Mouse (Mus musculus): ENCODE results near the gene Fam205a1. TPM values are rescaled to one million over a fixed set of nuclear protein-coding genes. Genes with fewer than 3 reads are reported as not detected.

The Fam205a1 gene
- polyA plus RNA-seq, 1 experiment from 2014 or later = 0.29 TPM

DNA sequence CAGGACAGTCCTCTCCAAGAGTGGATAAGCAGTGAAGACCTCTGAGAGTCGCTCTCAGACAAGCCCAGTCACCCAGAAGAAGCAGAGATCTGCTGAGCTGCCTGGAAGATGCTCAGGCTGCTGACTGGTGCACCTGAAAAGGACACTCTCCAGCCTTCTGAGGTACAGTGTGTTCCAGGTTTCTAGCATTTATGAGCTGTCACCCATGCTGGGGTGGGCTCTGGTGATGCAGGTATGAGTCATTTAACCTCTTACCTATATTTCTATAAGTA is 26.9 kb upstream of the Fam205a1 start:
- no peak for DNase-seq (ENCODE audit: low spot score)
- Histone ChIP-seq H3K27ac (ENCODE audit: low read depth, low read length) (peak overlapping the region; percentile 17; the same call in 1 of the 2 replicates), H3K27me3 (replicated peaks; ENCODE audit: control insufficient read depth, insufficient read depth, low read length) (no peaks in the 10 kb centered on the region), H3K36me3 (ENCODE audit: control insufficient read depth, insufficient read depth, low read length) (no peaks in the 10 kb centered on the region), H3K4me2 (peak overlapping the region; percentile 21), H3K9me3 (ENCODE audit: control insufficient read depth, low read length) (no peaks in the 10 kb centered on the region), H3K9ac (ENCODE audit: low read depth, low read length) (peak overlapping the region; percentile 55), H3K4me3 (ENCODE audit: low read depth, low read length) (peak overlapping the region; percentile 23), H3K4me1 (replicated peaks; ENCODE audit: control insufficient read depth, insufficient read depth, low read length) (peaks cover 9% of the 10 kb centered on the region)
- WGBS = 33% methylated on average over 1 of the region's 1 CpGs
- peak; percentile 54 for ATAC-seq (replicated peaks; ENCODE audit: low FRiP score)

DNA sequence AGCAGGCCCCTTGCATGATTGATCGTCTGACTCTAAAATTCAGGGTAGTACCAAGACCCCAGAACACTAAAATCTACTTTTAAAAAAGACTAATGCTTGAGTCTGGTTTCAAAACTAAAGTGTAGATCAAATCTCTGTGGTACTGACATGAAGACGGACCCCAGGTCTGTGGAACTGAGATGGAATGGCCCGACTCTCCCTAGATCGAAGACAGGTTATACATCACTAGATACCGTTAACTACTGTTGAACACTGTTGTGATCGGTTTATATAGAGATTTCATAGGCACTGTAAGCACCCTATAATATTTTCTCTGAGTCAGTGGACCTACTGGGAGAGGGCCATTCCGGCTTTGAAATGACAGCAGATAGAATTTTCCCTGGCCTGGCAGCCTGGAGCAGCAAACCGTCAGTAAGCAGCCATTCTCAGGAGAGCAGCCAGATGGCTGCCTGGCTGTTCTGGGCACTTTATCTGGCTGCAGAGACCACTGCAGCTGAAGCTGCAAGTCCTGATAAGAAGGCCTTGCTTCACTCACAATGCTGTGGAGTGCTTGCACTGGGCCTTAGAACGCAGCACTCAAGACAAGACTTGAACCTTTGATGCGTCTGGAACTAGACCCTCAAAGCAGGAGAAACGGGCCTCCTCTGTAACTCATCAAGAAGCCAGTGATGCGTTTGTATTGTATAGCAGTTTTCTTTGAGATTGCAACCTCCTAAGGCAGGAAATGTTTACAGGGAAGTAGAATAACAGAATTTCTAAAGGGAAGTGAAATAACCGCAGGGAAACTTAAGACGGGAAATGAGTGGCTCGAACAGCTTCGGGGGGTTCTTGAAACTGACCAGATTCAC is 26.4 kb upstream of the Fam205a1 start:
- H3K4me2 ChIP-seq = peak overlapping the region; percentile 21
- peaks cover 9% of the 10 kb centered on the region for H3K4me1 ChIP-seq (replicated peaks; ENCODE audit: control insufficient read depth, insufficient read depth, low read length)
- peak overlapping the region; percentile 23 for H3K4me3 ChIP-seq (ENCODE audit: low read depth, low read length)
- ATAC-seq (replicated peaks; ENCODE audit: low FRiP score) (peak; percentile 99), DNase-seq (ENCODE audit: low spot score) (peak; percentile 48)
- WGBS = 47% methylated on average over 16 of the region's 16 CpGs
- peak overlapping the region; percentile 55 for H3K9ac ChIP-seq (ENCODE audit: low read depth, low read length)
- H3K9me3 ChIP-seq (ENCODE audit: control insufficient read depth, low read length) = no peaks in the 10 kb centered on the region
- no peaks in the 10 kb centered on the region for H3K27me3 ChIP-seq (replicated peaks; ENCODE audit: control insufficient read depth, insufficient read depth, low read length)
- peak overlapping the region; percentile 17 for H3K27ac ChIP-seq (ENCODE audit: low read depth, low read length)
- no peaks in the 10 kb centered on the region for H3K36me3 ChIP-seq (ENCODE audit: control insufficient read depth, insufficient read depth, low read length)

DNA sequence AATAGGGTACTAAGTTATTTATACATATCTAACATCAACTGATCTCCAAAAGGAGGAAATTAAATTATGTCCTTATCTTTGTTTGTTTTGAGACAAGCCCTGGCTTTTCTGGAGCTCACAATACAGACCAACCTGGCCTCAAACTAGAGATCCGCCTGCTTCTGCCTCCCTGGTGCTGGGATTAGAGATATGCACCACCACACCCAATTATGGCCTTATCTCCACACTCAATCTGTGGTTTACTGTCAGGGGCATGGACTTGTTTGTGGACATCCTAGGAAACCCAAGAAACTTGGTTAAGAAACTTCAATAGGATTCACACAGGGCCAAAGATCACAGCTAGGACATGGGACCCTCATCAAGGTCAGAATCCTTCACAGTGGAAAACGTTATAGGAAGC is 24.0 kb upstream of the Fam205a1 start:
- WGBS = 70% methylated on average over 2 of the region's 2 CpGs
- H3K9ac ChIP-seq (ENCODE audit: low read depth, low read length) = no peak overlapping the region
- no peak overlapping the region for H3K27ac ChIP-seq (ENCODE audit: low read depth, low read length)
- DNase-seq (ENCODE audit: low spot score) = no peak
- H3K27me3 ChIP-seq (replicated peaks; ENCODE audit: control insufficient read depth, insufficient read depth, low read length) = no peaks in the 10 kb centered on the region
- H3K4me3 ChIP-seq (ENCODE audit: low read depth, low read length) = no peak overlapping the region
- H3K4me2 ChIP-seq = no peak overlapping the region
- ATAC-seq (replicated peaks; ENCODE audit: low FRiP score) = no peak
- no peaks in the 10 kb centered on the region for H3K36me3 ChIP-seq (ENCODE audit: control insufficient read depth, insufficient read depth, low read length)
- H3K4me1 ChIP-seq (replicated peaks; ENCODE audit: control insufficient read depth, insufficient read depth, low read length) = peaks cover 9% of the 10 kb centered on the region
- H3K9me3 ChIP-seq (ENCODE audit: control insufficient read depth, low read length) = no peaks in the 10 kb centered on the region

DNA sequence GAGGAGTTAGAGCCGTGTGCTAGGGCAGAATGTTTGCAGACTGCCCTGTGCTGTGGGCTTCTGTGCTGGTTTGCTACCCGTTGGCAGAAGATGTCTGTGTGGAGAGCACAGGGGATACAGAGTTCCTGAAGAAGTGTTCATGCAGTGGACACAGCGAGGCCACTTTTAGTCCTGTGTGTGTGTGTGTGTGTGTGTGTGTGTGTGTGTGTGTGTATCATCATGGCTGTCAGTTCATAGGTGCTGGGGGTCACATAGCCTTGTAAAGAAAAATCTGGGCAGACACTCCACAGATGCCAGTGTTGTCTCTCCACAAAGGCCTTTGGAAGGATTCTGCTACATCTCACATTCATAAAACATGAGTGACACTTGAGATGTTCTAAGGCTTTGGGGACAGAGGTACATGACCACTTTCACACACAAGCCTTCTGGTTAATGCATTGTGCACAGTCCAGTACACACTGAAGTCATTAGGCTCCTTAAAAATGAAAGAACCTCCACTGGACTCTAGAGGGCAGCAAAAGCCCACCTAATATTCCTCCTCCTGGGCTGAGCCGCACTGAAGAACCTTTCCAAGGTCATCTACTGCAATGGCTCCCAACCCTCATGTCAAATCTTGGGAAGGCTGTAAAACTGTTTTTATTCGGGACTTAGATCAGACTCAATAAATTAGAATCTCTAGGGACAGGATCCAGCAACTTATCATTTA is 23.1 kb upstream of the Fam205a1 start:
- peak; percentile 62; the same call in 1 of the 2 replicates for ATAC-seq (replicated peaks; ENCODE audit: low FRiP score)
- no peaks in the 10 kb centered on the region for H3K36me3 ChIP-seq (ENCODE audit: control insufficient read depth, insufficient read depth, low read length)
- no peak overlapping the region for H3K9ac ChIP-seq (ENCODE audit: low read depth, low read length)
- 30% methylated on average over 5 of the region's 5 CpGs for WGBS
- H3K4me3 ChIP-seq (ENCODE audit: low read depth, low read length) = no peak overlapping the region
- H3K9me3 ChIP-seq (ENCODE audit: control insufficient read depth, low read length) = no peaks in the 10 kb centered on the region
- H3K4me1 ChIP-seq (replicated peaks; ENCODE audit: control insufficient read depth, insufficient read depth, low read length) = peaks cover 9% of the 10 kb centered on the region
- H3K27me3 ChIP-seq (replicated peaks; ENCODE audit: control insufficient read depth, insufficient read depth, low read length) = no peaks in the 10 kb centered on the region
- H3K4me2 ChIP-seq = no peak overlapping the region
- DNase-seq (ENCODE audit: low spot score) = no peak
- no peak overlapping the region for H3K27ac ChIP-seq (ENCODE audit: low read depth, low read length)

DNA sequence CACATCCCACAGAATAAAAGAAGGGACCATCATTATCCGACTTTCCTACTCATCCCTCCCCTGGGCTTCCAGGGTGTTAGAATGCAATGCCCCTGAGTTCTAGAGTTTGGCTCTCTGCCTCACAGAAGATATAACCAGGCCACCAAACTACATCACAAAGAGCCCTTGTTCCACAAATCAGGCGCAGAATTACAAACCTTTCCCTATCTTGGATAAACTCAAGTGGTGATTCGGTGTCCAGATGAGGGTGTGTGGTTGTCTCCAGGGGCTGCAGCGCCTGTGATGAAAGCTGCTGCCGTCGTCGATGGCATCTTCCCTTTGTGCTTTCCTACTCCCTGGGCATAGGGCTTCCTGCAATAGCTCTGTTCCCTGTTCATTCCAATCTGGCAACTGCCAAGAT is 20.4 kb upstream of the Fam205a1 start, which contains the start of gene Fam205c:
TSS of gene Fam205c (minus strand) at position 101 of the 400 bp plus-strand sequence.
- no peak for ATAC-seq (replicated peaks; ENCODE audit: low FRiP score)
- no peaks in the 10 kb centered on the region for H3K4me1 ChIP-seq (replicated peaks; ENCODE audit: control insufficient read depth, insufficient read depth, low read length)

DNA sequence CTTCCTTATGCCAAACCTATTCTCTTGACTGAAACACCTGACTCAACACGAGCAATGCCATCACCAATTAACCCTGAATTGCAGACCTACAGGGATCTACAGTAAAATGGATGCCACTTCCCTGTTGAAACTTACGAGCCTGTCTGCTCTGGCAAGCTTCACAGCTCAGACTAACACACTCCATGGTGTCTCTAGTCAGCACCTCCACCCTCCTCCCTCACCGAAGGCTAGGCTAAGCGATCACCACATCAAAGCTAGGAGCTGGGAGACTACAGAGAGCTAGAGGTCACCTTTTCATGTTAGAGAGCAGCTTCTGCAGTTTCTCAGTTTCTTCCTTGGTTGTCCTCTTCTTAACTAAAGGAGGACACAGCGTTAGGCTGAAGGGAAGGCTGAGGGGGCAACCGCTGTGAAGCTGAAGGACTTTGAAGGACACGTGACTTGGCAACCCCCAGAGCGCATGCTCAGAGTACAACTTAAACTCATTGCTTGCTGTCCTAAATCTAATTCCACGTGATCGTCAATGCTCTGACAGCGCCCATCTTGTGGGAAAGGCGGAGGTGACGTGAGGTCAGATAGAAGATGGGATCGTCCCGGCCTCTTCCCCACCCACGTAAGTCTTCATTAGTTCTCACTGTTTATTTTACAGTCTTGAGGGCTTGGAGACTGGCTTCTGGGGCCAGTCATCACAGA is 19.2 kb upstream of the Fam205a1 start:
- Histone ChIP-seq H3K4me2 (no peak overlapping the region), H3K9ac (ENCODE audit: low read depth, low read length) (no peak overlapping the region), H3K27me3 (replicated peaks; ENCODE audit: control insufficient read depth, insufficient read depth, low read length) (no peaks in the 10 kb centered on the region), H3K4me3 (ENCODE audit: low read depth, low read length) (no peak overlapping the region), H3K4me1 (replicated peaks; ENCODE audit: control insufficient read depth, insufficient read depth, low read length) (peaks cover 7% of the 10 kb centered on the region), H3K36me3 (ENCODE audit: control insufficient read depth, insufficient read depth, low read length) (no peaks in the 10 kb centered on the region), H3K9me3 (ENCODE audit: control insufficient read depth, low read length) (no peaks in the 10 kb centered on the region), H3K27ac (ENCODE audit: low read depth, low read length) (no peak overlapping the region)
- DNase-seq (ENCODE audit: low spot score) = no peak
- WGBS = 70% methylated on average over 16 of the region's 16 CpGs
- no peak for ATAC-seq (replicated peaks; ENCODE audit: low FRiP score)

More for the DNA sequence above, 20.4 kb upstream of the Fam205a1 start, which contains the start of gene Fam205c:
- Histone ChIP-seq H3K4me3 (ENCODE audit: low read depth, low read length) (no peak within 1 kb of the TSS), H3K4me2 (no peak within 1 kb of the TSS), H3K9ac (ENCODE audit: low read depth, low read length) (no peak within 1 kb of the TSS), H3K9me3 (ENCODE audit: control insufficient read depth, low read length) (no peaks in the 10 kb centered on the region), H3K36me3 (ENCODE audit: control insufficient read depth, insufficient read depth, low read length) (no peaks in the 10 kb centered on the region), H3K27me3 (replicated peaks; ENCODE audit: control insufficient read depth, insufficient read depth, low read length) (no peaks in the 10 kb centered on the region), H3K27ac (ENCODE audit: low read depth, low read length) (no peak within 1 kb of the TSS)
- no peak for DNase-seq (ENCODE audit: low spot score)
- 79% methylated on average over 7 of the region's 7 CpGs for WGBS

DNA sequence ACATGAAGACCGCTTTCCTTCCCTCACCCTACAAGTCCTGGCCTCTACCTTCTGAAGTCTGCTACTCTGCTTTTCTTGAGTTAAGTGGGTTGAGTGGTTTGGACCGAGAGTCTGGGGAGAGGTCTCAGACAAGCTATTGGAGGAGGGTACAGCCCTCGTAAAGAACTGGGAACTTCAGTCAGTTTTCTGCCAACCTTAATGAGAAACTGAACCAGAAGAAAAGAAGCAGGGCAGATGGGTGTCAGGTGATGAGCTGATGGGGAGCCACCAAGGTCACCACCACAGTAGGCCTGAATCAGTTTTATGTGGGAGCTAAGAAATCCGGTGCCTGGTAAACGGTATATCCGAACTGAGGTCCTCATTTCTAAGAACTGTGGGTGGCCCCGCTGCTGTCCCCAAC is 18.5 kb upstream of the Fam205a1 start:
- H3K36me3 ChIP-seq (ENCODE audit: control insufficient read depth, insufficient read depth, low read length) = no peaks in the 10 kb centered on the region
- no peaks in the 10 kb centered on the region for H3K27me3 ChIP-seq (replicated peaks; ENCODE audit: control insufficient read depth, insufficient read depth, low read length)
- no peak overlapping the region for H3K4me3 ChIP-seq (ENCODE audit: low read depth, low read length)
- no peak overlapping the region for H3K4me2 ChIP-seq
- ATAC-seq (replicated peaks; ENCODE audit: low FRiP score) (no peak), DNase-seq (ENCODE audit: low spot score) (no peak)
- WGBS = 89% methylated on average over 7 of the region's 7 CpGs
- H3K9me3 ChIP-seq (ENCODE audit: control insufficient read depth, low read length) = no peaks in the 10 kb centered on the region
- H3K9ac ChIP-seq (ENCODE audit: low read depth, low read length) = no peak overlapping the region
- H3K27ac ChIP-seq (ENCODE audit: low read depth, low read length) = no peak overlapping the region
- H3K4me1 ChIP-seq (replicated peaks; ENCODE audit: control insufficient read depth, insufficient read depth, low read length) = peaks cover 7% of the 10 kb centered on the region

DNA sequence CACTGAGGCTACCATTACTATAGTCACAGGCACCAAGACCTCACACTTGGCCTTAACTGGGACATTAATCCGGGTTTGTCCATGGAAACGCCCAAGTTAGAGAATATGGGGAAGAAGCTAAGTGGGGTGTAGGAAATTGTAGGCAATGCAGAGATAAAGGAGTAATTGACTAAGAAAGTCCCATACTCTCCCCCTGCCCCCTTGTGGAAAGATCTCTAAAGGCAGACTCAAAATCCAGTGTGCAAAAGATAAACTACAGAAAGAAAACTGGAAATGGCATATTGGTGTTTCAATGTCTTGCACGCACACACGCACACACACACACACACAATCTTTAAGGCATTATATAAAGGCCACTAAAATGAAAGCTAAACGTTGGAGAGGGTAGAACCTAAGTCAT is 17.1 kb upstream of the Fam205a1 start:
- ATAC-seq (replicated peaks; ENCODE audit: low FRiP score) (no peak), DNase-seq (ENCODE audit: low spot score) (no peak)
- Histone ChIP-seq H3K9ac (ENCODE audit: low read depth, low read length) (0 out of 2 replicates have a peak overlapping the region, but pooled peaks have one; percentile 16), H3K36me3 (ENCODE audit: control insufficient read depth, insufficient read depth, low read length) (no peaks in the 10 kb centered on the region), H3K9me3 (ENCODE audit: control insufficient read depth, low read length) (no peaks in the 10 kb centered on the region), H3K4me2 (no peak overlapping the region), H3K27me3 (replicated peaks; ENCODE audit: control insufficient read depth, insufficient read depth, low read length) (no peaks in the 10 kb centered on the region), H3K27ac (ENCODE audit: low read depth, low read length) (no peak overlapping the region), H3K4me1 (replicated peaks; ENCODE audit: control insufficient read depth, insufficient read depth, low read length) (peaks cover 12% of the 10 kb centered on the region), H3K4me3 (ENCODE audit: low read depth, low read length) (no peak overlapping the region)
- WGBS = 79% methylated on average over 5 of the region's 5 CpGs
